8 mouse cellular contexts compared by ENCODE assay signal in genomic region chrX:150656908-150657796, GRCm38 (mm10). TPM values are rescaled to one million over a fixed set of nuclear protein-coding genes. Genes with fewer than 3 reads are reported as not detected.
DNase-seq lines count a peak whose midpoint lies in the region; ATAC-seq and TF ChIP-seq lines count a peak whose summit lies in the region.

Gene Tro, minus strand, starts transcription at chrX:150657583.

- DNase-seq in gastrocnemius, adult 2 months: no peak
- no peak for DNase-seq in gastrocnemius, postnatal 25 days
- DNase-seq in brain, embryonic 18.5 days (ENCODE audit: low read depth, low spot score): peak; percentile 60
- DNase-seq in forebrain, embryonic 11.5 days (ENCODE audit: low spot score): peak; percentile 88
- DNase-seq in intestine, embryonic 14.5 days (ENCODE audit: low spot score): peak; percentile 74
- peak; percentile 32 for DNase-seq in liver
- DNase-seq in right cerebral cortex, adult 18-20 months: peak; percentile 30
- DNase-seq in urinary bladder, postnatal 14 days (ENCODE audit: low spot score): no peak

- no peaks in the 10 kb centered on the region for H3K9me3 ChIP-seq in forebrain, embryonic 11.5 days (ENCODE audit: control insufficient read depth, low read length)
- H3K9me3 ChIP-seq in intestine, embryonic 14.5 days (ENCODE audit: control insufficient read depth, low read length): no peaks in the 10 kb centered on the region

- H3K27ac ChIP-seq in gastrocnemius, adult 2 months: no peak within 1 kb of the TSS
- 0 out of 2 replicates have a peak within 1 kb of the TSS, but pooled peaks have one; percentile 12 for H3K27ac ChIP-seq in forebrain, embryonic 11.5 days (ENCODE audit: low read depth, low read length)
- no peak within 1 kb of the TSS for H3K27ac ChIP-seq in intestine, embryonic 14.5 days (ENCODE audit: low read depth)

- H3K9ac ChIP-seq in forebrain, embryonic 11.5 days (ENCODE audit: low read length): peak within 1 kb of the TSS; percentile 62
- peak within 1 kb of the TSS; percentile 44 for H3K9ac ChIP-seq in intestine, embryonic 14.5 days (ENCODE audit: low read length)

- peak within 1 kb of the TSS; percentile 49 for H3K4me2 ChIP-seq in forebrain, embryonic 11.5 days (ENCODE audit: low read depth, low read length, severe bottlenecking)
- H3K4me2 ChIP-seq in intestine, embryonic 14.5 days (ENCODE audit: low read length): peak within 1 kb of the TSS; percentile 48

- ATAC-seq in forebrain, embryonic 11.5 days (replicated peaks; ENCODE audit: low FRiP score): peak; percentile 94
- peak; percentile 86 for ATAC-seq in intestine, embryonic 14.5 days (replicated peaks; ENCODE audit: low FRiP score, low TSS enrichment, low read depth)

- intact Hi-C loops in gastrocnemius, adult 2 months (cut with DNase I): no loop called here

- 18% methylated on average over 35 of the region's 37 CpGs for WGBS in forebrain, embryonic 11.5 days
- 15% methylated on average over 36 of the region's 37 CpGs for WGBS in intestine, embryonic 14.5 days

- peak within 1 kb of the TSS; percentile 61 for H3K4me3 ChIP-seq in gastrocnemius, adult 2 months
- peak within 1 kb of the TSS; percentile 51 for H3K4me3 ChIP-seq in forebrain, embryonic 11.5 days (ENCODE audit: low read depth, low read length)
- H3K4me3 ChIP-seq in intestine, embryonic 14.5 days (ENCODE audit: low read depth, low read length): peak within 1 kb of the TSS; percentile 48

- no peaks in the 10 kb centered on the region for H3K4me1 ChIP-seq in forebrain, embryonic 11.5 days (replicated peaks; ENCODE audit: control insufficient read depth, insufficient read depth, low read length)
- no peaks in the 10 kb centered on the region for H3K4me1 ChIP-seq in intestine, embryonic 14.5 days (replicated peaks; ENCODE audit: control insufficient read depth, insufficient read depth, low read length)

- no peak for TF ChIP-seq CTCF in gastrocnemius, adult 2 months (IDR thresholded peaks at IDR 0.05)

- H3K27me3 ChIP-seq in forebrain, embryonic 11.5 days (ENCODE audit: control insufficient read depth, insufficient read depth, low read length): peaks cover 2% of the 10 kb centered on the region; the same call in 1 of the 2 replicates
- H3K27me3 ChIP-seq in intestine, embryonic 14.5 days (replicated peaks; ENCODE audit: control insufficient read depth, insufficient read depth, low read length): no peaks in the 10 kb centered on the region; the same call in 1 of the 2 replicates

- no peaks in the 10 kb centered on the region; the same call in 1 of the 2 replicates for H3K36me3 ChIP-seq in forebrain, embryonic 11.5 days (ENCODE audit: control insufficient read depth, insufficient read depth, low read length)
- H3K36me3 ChIP-seq in intestine, embryonic 14.5 days (ENCODE audit: control insufficient read depth, insufficient read depth, low read length): no peaks in the 10 kb centered on the region; the same call in 1 of the 2 replicates

RNA-seq across cellular contexts. Expression of gene Tro, which starts in this region (rescaled TPM):
- under 1 TPM in 1 of 2 experiments, not detected in 1; 0.20 TPM for total RNA-seq in gastrocnemius, adult 2 months (2021)
- total RNA-seq in gastrocnemius, postnatal 25 days (2021): under 1 TPM; 0.36 to 0.59 TPM
- 45.6 and 46.5 TPM in 2 replicates for polyA plus RNA-seq in forebrain, embryonic 11.5 days (2014; fragmentation: Nextera tagmentation; extraction: Ambion mirVana)
- polyA plus RNA-seq in intestine, embryonic 14.5 days (2014; fragmentation: Nextera tagmentation; extraction: Ambion mirVana): 25.8 and 26.1 TPM in 2 replicates

Comparison
In these comparisons a context has a peak if more than half of its experiments do, and no peak if none do; other contexts are left out.
1. DNase-seq: peak in brain, embryonic 18.5 days (single experiment), forebrain, embryonic 11.5 days (single experiment), intestine, embryonic 14.5 days (single experiment), liver (single experiment) and right cerebral cortex, adult 18-20 months (single experiment); none in gastrocnemius, adult 2 months (single experiment), gastrocnemius, postnatal 25 days (single experiment) and urinary bladder, postnatal 14 days (single experiment).
2. Peak in every context shown above with its lines, with median percentiles within 50 percentile points of each other: H3K4me3 ChIP-seq.